Mouse (Mus musculus): Measurements from ENCODE around the gene Olfr281.

GRCm38 (mm10) chr15:98486433-98487021 lies 34.1 kb downstream of the Olfr281 start:
- TF ChIP-seq CTCF (IDR thresholded peaks at IDR 0.05; ENCODE audit: borderline replicate concordance, insufficient read depth, low read depth, low read length): no peak
- TF ChIP-seq POLR2A (IDR thresholded peaks at IDR 0.05; ENCODE audit: borderline replicate concordance, insufficient read depth, low read length): no peak

Measured in cerebellum, adult 2 months (tissue).